Mouse (Mus musculus): ENCODE data around the gene Prkaca.

Prkaca gene

DNA sequence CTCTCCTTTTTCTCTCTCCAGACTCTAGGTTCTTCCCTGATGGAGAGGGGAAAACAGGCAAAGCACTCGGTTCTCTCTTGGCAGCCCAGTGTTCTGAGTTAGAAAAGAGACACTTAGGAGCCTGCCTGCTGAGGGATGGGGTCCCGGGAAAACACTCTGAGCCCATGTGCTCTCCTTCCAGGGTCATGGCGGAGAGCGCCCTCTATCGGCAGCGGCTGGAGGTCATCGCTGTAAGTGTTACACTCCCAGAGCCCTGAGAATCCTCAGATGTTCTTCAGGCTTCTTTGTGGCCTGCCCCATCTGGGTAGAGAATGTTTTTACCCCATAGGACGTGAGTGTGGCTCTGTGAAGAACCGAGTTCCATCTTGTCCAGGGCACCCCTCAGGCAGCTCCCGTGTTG lies 51.4 kb downstream of the Prkaca start:
- intact Hi-C loops (cut with DNase I): no loop called here

DNA sequence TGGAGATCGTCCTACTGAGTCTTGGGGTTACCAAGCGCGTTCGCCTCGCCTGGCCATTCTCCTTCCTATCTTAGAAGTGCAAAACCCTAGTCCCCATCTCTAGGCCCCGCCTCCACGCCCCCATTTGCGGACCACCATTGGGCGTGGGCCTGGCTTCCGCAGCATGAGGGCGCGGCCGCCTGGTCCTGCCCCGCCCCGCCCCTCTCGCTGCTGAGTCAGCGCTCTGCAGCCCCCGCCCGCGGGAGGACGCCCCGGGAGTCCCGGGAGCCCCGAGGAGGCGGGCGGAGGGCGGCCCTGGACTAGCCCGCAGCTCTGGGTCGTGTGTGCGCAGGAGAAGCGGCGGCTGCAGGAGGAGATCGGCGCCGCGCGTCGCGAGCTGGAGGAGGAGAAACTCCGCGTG lies 53.1 kb downstream of the Prkaca start:
- intact Hi-C loops (cut with DNase I): no loop called here

DNA sequence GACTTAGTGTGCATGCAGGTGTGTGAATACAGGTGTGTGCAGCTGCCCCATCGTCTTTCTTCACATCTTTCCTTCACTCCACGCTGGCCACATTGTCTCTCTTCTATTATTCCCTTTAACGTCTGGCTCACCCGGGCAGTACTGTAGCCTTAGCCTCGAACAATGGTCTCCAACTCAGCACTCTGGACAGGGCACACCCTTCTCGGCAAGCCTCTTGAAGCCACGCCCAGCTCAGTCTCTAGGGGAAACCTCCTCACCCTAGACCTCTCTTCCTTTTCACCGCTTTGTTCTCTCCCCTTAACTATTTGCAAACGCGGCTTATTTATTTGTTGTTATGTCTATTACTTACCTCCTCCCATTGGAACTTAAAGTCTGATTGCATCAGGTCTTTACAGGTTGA lies 54.7 kb downstream of the Prkaca start:
- intact Hi-C loops (cut with DNase I): no loop called here

DNA sequence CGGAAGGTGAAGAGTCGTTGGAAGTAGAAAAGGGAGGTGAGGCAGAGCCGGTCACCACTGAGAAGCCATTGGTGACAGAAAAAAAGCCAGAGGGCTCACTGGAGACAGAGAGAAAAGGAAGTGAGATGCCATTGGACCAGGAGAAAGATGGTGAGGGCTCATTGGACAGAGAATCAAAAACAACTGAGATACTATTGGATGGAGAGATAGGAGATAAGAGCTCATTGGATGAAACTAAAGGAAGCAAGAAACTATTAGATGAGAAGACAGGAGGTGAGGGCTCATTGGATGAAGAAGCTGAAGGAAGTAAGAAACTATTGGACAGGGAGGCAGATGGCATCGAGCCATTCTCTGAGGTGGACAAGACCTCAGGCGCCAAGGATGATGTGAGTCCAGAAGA lies 56.5 kb downstream of the Prkaca start:
- intact Hi-C loops (cut with DNase I): no loop called here

DNA sequence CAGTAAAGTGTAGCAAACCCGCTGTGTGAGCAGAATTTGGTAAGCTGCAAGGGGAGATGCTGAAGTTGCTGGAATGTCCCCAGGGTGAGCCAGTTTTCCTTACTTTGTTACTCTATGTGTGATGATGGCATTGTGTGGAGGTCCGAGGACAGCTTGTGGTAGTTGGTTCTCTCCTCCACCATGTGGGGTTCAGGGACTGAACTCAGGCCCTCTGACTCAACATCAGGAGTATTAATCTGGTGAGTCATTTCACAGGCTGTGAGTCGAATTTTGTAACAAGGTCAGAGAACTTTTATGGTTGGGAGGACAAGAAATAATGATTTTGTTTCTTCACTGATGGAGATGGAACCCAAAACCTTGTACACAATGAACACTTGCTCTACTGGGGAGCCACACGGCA lies 60.0 kb downstream of the Prkaca start:
- intact Hi-C loops (cut with DNase I): no loop called here

DNA sequence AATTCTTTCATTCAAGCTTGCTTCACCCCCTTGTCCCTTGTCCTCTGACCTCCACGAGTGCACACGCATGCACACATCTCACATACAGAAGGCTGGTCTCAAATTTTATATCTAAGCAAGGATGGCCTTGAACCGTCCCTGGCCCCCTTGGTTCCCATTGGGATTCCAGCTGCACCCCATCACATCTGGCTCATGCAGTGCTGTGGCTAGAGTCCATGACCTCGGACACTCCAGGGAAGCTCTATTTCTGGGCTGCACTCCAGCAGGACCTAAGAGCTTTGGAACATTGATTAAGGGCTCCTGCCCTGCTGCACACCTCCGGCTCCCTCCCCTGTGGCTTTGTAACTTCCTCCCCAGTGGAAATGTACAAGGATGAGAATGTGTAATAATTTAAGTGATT lies 65.2 kb downstream of the Prkaca start:
- intact Hi-C loops (cut with DNase I): loop anchor here (5.0 kb wide), 2 partner anchors 144 to 319 kb away; no protein-coding TSS in a partner anchor

DNA sequence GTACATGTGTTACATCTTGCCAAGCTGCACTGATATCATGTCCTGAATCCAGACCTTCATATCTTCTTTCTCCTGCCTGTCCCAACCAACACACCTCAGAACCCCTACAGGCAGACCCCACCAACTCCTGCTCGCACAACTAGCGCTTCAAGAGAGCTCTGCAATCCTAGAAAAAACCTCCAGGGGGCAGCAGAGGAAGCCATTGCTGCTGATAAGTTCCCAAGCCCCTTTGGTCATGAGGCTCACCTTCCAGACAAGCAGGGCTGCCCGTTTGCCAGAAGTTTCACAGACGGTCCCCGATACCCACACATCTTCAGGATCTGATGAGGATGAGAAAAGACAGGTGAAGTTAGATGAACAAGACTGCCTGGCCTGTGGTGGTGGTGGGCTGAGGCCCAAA lies 66.3 kb downstream of the Prkaca start:
- intact Hi-C loops (cut with DNase I): loop anchor here (5.0 kb wide), 2 partner anchors 143 to 318 kb away; no protein-coding TSS in a partner anchor

DNA sequence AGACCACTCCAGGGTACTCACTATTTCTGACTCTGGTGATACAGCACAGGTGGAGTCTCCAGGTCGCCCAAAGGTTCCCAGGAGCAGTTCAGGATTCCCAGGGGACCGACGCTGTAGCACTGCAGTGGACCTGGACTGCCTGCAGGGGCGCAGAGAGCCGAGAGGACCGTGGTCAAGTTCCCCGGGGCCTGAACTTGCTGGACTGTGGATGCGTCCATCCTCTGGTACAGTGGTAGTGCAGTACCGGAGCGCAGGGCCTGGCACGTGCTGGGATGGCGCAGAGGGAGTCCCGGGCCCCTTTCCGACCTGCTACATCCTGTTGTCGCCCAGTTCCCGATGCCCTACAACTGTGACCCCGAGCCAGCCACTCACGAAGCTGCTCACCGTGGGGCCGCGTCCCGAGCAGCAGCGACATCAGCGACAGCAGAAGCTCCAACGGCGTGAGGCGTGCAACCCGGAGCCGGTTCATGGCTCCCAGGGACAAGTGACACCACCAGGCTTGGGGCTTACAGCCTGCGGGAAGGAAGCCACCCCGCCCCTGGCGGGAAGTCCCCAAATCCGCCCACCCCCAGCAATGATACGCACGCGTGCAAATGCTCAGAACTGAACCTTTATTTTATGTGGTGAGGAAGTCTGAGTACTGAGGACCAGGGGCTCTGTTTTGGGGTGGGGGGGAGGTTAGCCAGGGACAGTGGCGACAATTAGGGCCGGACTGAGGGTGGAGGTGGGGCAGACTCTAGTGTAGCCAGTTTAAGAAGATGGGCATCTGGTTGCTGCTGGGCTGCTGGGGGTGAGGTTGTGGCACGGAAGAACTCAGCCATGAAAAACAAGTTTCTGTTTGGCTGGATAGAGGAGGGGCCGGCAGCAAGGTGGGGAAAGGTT lies 69.5 kb downstream of the Prkaca start, which contains the start of gene Il27ra:
Il27ra (minus strand) TSS at position 524 of the 882 bp plus-strand sequence.
- intact Hi-C loops (cut with DNase I): loop anchor here (5.0 kb wide), 1 partner anchor 60 kb away; the partner anchor contains the start of gene Dcaf15

DNA sequence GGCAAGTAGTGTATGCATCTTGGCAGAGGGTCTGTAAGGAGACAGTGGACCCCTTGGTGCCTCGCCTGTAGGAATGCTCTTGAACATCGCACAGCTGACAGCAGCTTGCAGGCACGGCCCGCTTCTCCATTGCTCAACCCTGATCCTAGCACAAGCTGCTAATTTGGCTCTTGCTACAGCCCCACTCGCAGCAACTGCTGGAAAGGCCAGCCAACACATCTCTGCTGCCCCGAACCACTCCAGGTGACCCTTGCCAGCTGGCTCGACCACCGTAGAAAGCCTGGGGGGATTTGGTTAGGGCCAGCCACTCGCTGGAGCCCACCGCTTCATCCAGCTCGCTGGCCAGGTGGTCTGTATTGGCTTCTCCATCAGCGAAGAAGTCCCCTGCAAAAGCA lies 70.2 kb downstream of the Prkaca start:
- intact Hi-C loops (cut with DNase I): loop anchor here (5.0 kb wide), 1 partner anchor 59 kb away; the partner anchor contains the start of gene Dcaf15

DNA sequence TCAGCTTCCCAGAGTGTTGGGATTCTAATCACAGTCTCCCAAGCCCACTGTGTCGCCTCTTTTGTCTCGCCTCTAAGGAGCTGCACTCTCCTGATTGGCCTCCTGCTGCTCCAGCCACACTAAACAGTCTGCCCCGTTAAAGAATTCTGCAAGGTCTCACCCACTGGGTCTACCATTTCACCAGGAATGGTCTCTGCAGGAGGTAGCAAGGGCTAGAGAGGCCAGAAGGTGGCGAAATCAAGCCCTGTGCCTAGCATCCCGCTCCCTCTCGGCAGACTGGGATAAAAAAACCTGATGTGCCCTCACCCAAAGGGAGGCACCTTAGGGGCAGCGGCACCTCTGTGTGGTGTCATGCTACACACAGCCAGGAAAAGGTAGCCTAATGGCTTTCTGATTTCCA lies 71.3 kb downstream of the Prkaca start:
- intact Hi-C loops (cut with DNase I): loop anchor here (5.0 kb wide), 1 partner anchor 58 kb away; the partner anchor contains the start of gene Dcaf15

DNA sequence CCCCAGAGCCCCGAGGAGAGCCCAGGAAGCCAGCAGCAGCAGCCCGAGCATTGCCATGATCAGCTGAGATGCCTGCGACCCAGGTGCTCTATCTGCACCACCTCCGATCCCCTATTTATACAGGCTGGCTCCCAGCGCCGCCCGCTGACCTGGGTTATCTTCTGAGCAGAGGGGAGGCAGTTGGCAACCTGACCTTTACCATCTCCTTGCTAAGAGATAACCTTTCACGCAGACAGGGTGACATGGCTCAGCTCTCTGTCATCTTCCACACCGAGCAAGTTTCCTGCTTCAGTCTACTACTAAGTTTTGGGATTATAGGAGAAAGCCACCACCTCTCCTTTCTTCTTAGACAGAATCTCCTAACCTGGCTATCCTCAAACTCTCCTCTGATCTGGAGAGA lies 72.1 kb downstream of the Prkaca start, which contains the start of gene Rln3:
Rln3 (minus strand) TSS at position 101 of the 400 bp plus-strand sequence.
- intact Hi-C loops (cut with DNase I): loop anchor here (5.0 kb wide), 1 partner anchor 57 kb away; the partner anchor contains the start of gene Dcaf15

Small RNAs within 50 kb of the gene (microRNA-seq; reads per million reads assigned to microRNA genes)
- 0 reads per million in 2 experiments for gene Gm44330
- gene Gm44450: 0 reads per million in 2 experiments
- 0.34 to 1.6 reads per million in 2 experiments for gene Mir1199
- 6.0 to 7.9 reads per million in 2 experiments for gene Mir8111
